Mouse (Mus musculus): Measurements from ENCODE around the gene Tnc. TPM values are rescaled to one million over a fixed set of nuclear protein-coding genes. Genes with fewer than 3 reads are reported as not detected.
A peak's percentile ranks its signal among the peaks of the same experiment; 100 is the strongest.

Tnc gene
- polyA plus RNA-seq, 1 experiment from 2014 or later = 13.8 TPM

DNA sequence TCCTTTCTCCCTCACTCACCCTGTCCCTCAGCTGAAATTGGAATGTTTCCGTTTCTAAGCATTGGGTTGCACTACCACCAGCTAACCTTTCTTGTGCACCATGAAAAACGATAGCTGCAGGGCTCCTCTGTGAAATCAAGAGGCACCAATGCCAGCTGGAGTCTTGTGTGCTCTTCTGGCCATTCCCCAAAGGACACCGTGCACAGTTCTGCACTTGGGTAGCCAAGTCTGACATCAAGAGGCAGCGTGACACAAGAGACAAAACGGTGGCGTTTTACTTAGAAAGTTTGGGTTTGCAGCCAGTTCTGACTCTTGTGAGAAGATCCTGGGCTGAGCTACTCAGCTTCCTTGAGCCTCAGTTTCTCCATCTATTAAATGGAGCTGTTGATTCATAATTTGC, 3.4 kb downstream of the Tnc start:
- no peak overlapping the region for H3K4me3 ChIP-seq (ENCODE audit: low read depth, low read length)
- H3K9ac ChIP-seq (replicated peaks; ENCODE audit: low read length) = no peak overlapping the region
- no peak overlapping the region for H3K27ac ChIP-seq (replicated peaks; ENCODE audit: low read depth, low read length)
- H3K9me3 ChIP-seq (replicated peaks; ENCODE audit: control insufficient read depth, low read length) = no peaks in the 10 kb centered on the region
- no peak overlapping the region for H3K4me2 ChIP-seq (ENCODE audit: low read depth, low read length)
- no peaks in the 10 kb centered on the region for H3K27me3 ChIP-seq (ENCODE audit: control insufficient read depth, insufficient read depth, low read length)
- DNase-seq (ENCODE audit: low spot score) (no peak), ATAC-seq (replicated peaks; ENCODE audit: insufficient number of reproducible peaks, low FRiP score, low TSS enrichment, low read depth) (no peak)
- no peaks in the 10 kb centered on the region; the same call in 1 of the 2 replicates for H3K4me1 ChIP-seq (ENCODE audit: control insufficient read depth, insufficient read depth, low read length)
- 70% methylated on average over 6 of the region's 6 CpGs for WGBS
- no peaks in the 10 kb centered on the region for H3K36me3 ChIP-seq (replicated peaks; ENCODE audit: control insufficient read depth, insufficient read depth, low read depth, low read length)

DNA sequence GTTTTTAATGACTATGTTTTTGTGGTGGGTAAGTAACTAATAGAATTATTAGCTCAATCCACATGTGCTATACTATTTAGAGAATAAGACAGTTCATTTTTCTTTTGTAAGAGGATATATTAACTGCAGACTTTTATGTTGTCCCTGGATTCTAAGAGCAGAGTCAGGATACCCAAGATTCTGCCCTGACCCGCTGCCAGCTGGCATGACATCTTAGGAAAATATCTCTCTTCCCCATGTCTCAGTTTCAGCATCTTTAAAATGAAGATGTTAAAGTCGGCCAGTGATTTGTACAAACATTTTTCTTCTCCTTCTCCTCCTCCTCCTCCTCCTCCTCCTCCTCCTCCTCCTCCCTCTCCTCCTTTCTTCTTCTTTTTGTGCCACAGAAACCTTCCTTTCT, 7.7 kb downstream of the Tnc start:
- H3K9me3 ChIP-seq (replicated peaks; ENCODE audit: control insufficient read depth, low read length) = no peaks in the 10 kb centered on the region
- no peak overlapping the region for H3K4me2 ChIP-seq (ENCODE audit: low read depth, low read length)
- ATAC-seq (replicated peaks; ENCODE audit: insufficient number of reproducible peaks, low FRiP score, low TSS enrichment, low read depth) (no peak), DNase-seq (ENCODE audit: low spot score) (no peak)
- no peak overlapping the region for H3K9ac ChIP-seq (replicated peaks; ENCODE audit: low read length)
- H3K36me3 ChIP-seq (replicated peaks; ENCODE audit: control insufficient read depth, insufficient read depth, low read depth, low read length) = no peaks in the 10 kb centered on the region
- no peak overlapping the region for H3K4me3 ChIP-seq (ENCODE audit: low read depth, low read length)
- H3K27me3 ChIP-seq (ENCODE audit: control insufficient read depth, insufficient read depth, low read length) = no peaks in the 10 kb centered on the region
- H3K27ac ChIP-seq (replicated peaks; ENCODE audit: low read depth, low read length) = no peak overlapping the region
- no peaks in the 10 kb centered on the region for H3K4me1 ChIP-seq (ENCODE audit: control insufficient read depth, insufficient read depth, low read length)
- 89% methylated on average over 2 of the region's 2 CpGs for WGBS

DNA sequence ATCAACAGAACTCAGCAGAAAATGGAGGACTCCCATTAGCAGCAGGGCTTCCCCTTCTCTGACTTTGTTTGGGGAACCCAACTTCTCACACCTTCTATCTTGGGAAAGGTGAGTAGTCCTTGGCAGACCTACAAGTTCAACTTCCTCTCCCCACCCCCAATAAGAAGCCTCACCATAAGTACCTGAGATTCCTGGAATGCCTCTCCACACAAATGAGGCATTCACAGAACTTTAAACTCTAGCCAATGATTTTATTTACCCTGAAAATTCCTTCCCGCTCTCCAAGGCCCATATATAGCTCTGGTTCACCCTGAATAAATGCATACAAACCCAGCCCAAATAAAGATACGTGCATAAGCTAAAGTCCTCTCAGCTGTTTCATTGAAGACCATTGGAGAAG, 9.3 kb downstream of the Tnc start:
- H3K36me3 ChIP-seq (replicated peaks; ENCODE audit: control insufficient read depth, insufficient read depth, low read depth, low read length) = no peaks in the 10 kb centered on the region
- 81% methylated on average over 2 of the region's 2 CpGs for WGBS

DNA sequence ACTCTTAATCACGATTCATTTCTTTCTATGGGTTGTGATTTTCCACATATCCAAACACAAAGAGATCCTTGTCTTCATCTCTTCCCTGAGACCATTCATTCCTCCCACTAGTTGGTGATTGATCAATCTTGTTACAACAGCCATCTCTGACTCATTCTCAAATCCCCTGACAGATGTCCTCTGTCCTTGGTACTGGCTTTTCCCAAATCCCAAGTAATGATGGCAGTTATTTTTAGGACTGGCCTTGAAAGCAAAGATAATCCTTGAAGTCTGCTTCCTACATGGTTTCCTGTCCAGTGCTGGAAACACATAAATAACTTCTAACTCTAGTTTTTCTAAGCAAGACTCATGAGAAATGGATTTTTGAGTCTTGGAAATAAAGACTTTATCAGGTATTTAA, 12.1 kb downstream of the Tnc start:
- Histone ChIP-seq H3K4me2 (ENCODE audit: low read depth, low read length) (no peak overlapping the region), H3K4me3 (ENCODE audit: low read depth, low read length) (no peak overlapping the region), H3K27ac (replicated peaks; ENCODE audit: low read depth, low read length) (no peak overlapping the region), H3K4me1 (ENCODE audit: control insufficient read depth, insufficient read depth, low read length) (no peaks in the 10 kb centered on the region), H3K9me3 (replicated peaks; ENCODE audit: control insufficient read depth, low read length) (no peaks in the 10 kb centered on the region), H3K36me3 (replicated peaks; ENCODE audit: control insufficient read depth, insufficient read depth, low read depth, low read length) (no peaks in the 10 kb centered on the region), H3K27me3 (ENCODE audit: control insufficient read depth, insufficient read depth, low read length) (no peaks in the 10 kb centered on the region), H3K9ac (replicated peaks; ENCODE audit: low read length) (no peak overlapping the region)
- ATAC-seq (replicated peaks; ENCODE audit: insufficient number of reproducible peaks, low FRiP score, low TSS enrichment, low read depth) = no peak
- DNase-seq (ENCODE audit: low spot score) = no peak
- WGBS = 68% methylated on average over 1 of the region's 1 CpGs

More for the DNA sequence above, 9.3 kb downstream of the Tnc start:
- Histone ChIP-seq H3K4me3 (ENCODE audit: low read depth, low read length) (no peak overlapping the region), H3K27me3 (ENCODE audit: control insufficient read depth, insufficient read depth, low read length) (no peaks in the 10 kb centered on the region), H3K4me1 (ENCODE audit: control insufficient read depth, insufficient read depth, low read length) (no peaks in the 10 kb centered on the region), H3K27ac (replicated peaks; ENCODE audit: low read depth, low read length) (no peak overlapping the region), H3K4me2 (ENCODE audit: low read depth, low read length) (no peak overlapping the region), H3K9ac (replicated peaks; ENCODE audit: low read length) (no peak overlapping the region), H3K9me3 (replicated peaks; ENCODE audit: control insufficient read depth, low read length) (no peaks in the 10 kb centered on the region)
- ATAC-seq (replicated peaks; ENCODE audit: insufficient number of reproducible peaks, low FRiP score, low TSS enrichment, low read depth) (no peak), DNase-seq (ENCODE audit: low spot score) (no peak)

- DNase-seq (ENCODE audit: low spot score) = no peak
- no peaks in the 10 kb centered on the region for H3K9me3 ChIP-seq (replicated peaks; ENCODE audit: control insufficient read depth, low read length)
- H3K36me3 ChIP-seq (replicated peaks; ENCODE audit: control insufficient read depth, insufficient read depth, low read depth, low read length) = no peaks in the 10 kb centered on the region
- no peak overlapping the region for H3K4me3 ChIP-seq (ENCODE audit: low read depth, low read length)
- no peak for ATAC-seq (replicated peaks; ENCODE audit: insufficient number of reproducible peaks, low FRiP score, low TSS enrichment, low read depth)
- no peak overlapping the region for H3K27ac ChIP-seq (replicated peaks; ENCODE audit: low read depth, low read length)
- WGBS = 66% methylated on average over 2 of the region's 2 CpGs
- no peak overlapping the region for H3K4me2 ChIP-seq (ENCODE audit: low read depth, low read length)
- H3K27me3 ChIP-seq (ENCODE audit: control insufficient read depth, insufficient read depth, low read length) = no peaks in the 10 kb centered on the region
- no peaks in the 10 kb centered on the region for H3K4me1 ChIP-seq (ENCODE audit: control insufficient read depth, insufficient read depth, low read length)
- no peak overlapping the region for H3K9ac ChIP-seq (replicated peaks; ENCODE audit: low read length)
These were observed 13.6 kb downstream of the Tnc start for GRCm38 (mm10) chr4:64033191-64033590.

- Histone ChIP-seq H3K4me3 (ENCODE audit: low read depth, low read length) (no peak overlapping the region), H3K36me3 (replicated peaks; ENCODE audit: control insufficient read depth, insufficient read depth, low read depth, low read length) (no peaks in the 10 kb centered on the region), H3K9ac (replicated peaks; ENCODE audit: low read length) (no peak overlapping the region), H3K9me3 (replicated peaks; ENCODE audit: control insufficient read depth, low read length) (no peaks in the 10 kb centered on the region), H3K4me1 (ENCODE audit: control insufficient read depth, insufficient read depth, low read length) (no peaks in the 10 kb centered on the region), H3K27me3 (ENCODE audit: control insufficient read depth, insufficient read depth, low read length) (no peaks in the 10 kb centered on the region), H3K27ac (replicated peaks; ENCODE audit: low read depth, low read length) (no peak overlapping the region), H3K4me2 (ENCODE audit: low read depth, low read length) (no peak overlapping the region)
- no peak for ATAC-seq (replicated peaks; ENCODE audit: insufficient number of reproducible peaks, low FRiP score, low TSS enrichment, low read depth)
- WGBS = 24% methylated on average over 1 of the region's 1 CpGs
- DNase-seq (ENCODE audit: low spot score) = peak; percentile 76
These were observed 17.3 kb downstream of the Tnc start for GRCm38 (mm10) chr4:64029486-64029885.

- 60% methylated on average over 6 of the region's 6 CpGs for WGBS
- no peak for ATAC-seq (replicated peaks; ENCODE audit: insufficient number of reproducible peaks, low FRiP score, low TSS enrichment, low read depth)
These were observed 21.2 kb downstream of the Tnc start for GRCm38 (mm10) chr4:64025591-64025990.

DNA sequence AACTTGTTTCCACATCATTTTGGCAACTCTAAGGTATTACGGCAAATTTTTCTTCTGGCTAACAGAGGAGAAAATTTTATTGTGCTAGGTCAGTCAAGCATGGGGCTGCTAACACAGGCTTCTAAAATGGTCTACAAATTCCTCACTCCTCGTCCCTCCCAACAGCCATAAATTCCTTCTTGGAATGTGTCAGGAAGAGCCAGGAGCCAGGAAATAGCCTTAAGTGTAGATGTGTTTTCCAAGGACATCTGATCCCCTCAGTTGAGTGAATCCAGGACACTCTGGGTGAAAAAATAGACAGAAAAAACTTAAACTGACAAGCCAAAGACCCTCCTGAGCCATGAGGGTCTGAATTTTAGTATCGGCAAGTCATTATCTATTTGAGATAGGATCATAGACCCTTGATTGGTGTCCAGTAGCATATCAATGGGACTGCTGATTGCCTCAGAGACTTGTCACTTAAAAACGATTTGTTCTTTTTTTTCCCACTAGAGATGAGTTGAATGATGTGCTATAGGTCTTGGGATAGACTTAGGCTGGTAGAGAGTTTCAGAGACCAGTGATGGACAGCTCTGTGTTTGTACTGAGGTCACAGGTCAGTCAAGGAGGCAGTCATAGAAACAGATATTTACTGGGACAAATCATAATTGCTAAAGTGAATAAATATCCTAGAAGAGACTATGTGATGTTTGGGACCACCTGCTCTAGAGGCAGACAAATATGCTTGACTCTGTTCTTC, 22.6 kb downstream of the Tnc start:
- H3K4me2 ChIP-seq (ENCODE audit: low read depth, low read length) = no peak overlapping the region
- H3K4me3 ChIP-seq (ENCODE audit: low read depth, low read length) = no peak overlapping the region
- no peaks in the 10 kb centered on the region for H3K27me3 ChIP-seq (ENCODE audit: control insufficient read depth, insufficient read depth, low read length)
- no peaks in the 10 kb centered on the region for H3K36me3 ChIP-seq (replicated peaks; ENCODE audit: control insufficient read depth, insufficient read depth, low read depth, low read length)
- no peak overlapping the region for H3K27ac ChIP-seq (replicated peaks; ENCODE audit: low read depth, low read length)
- DNase-seq (ENCODE audit: low spot score) = no peak
- H3K9ac ChIP-seq (replicated peaks; ENCODE audit: low read length) = no peak overlapping the region
- H3K9me3 ChIP-seq (replicated peaks; ENCODE audit: control insufficient read depth, low read length) = no peaks in the 10 kb centered on the region
- WGBS = 72% methylated on average over 4 of the region's 4 CpGs
- no peak for ATAC-seq (replicated peaks; ENCODE audit: insufficient number of reproducible peaks, low FRiP score, low TSS enrichment, low read depth)
- H3K4me1 ChIP-seq (ENCODE audit: control insufficient read depth, insufficient read depth, low read length) = no peaks in the 10 kb centered on the region

More at GRCm38 (mm10) chr4:64025591-64025990, 21.2 kb downstream of the Tnc start:
- H3K4me3 ChIP-seq (ENCODE audit: low read depth, low read length) = no peak overlapping the region
- H3K27ac ChIP-seq (replicated peaks; ENCODE audit: low read depth, low read length) = no peak overlapping the region
- H3K27me3 ChIP-seq (ENCODE audit: control insufficient read depth, insufficient read depth, low read length) = no peaks in the 10 kb centered on the region
- H3K9me3 ChIP-seq (replicated peaks; ENCODE audit: control insufficient read depth, low read length) = no peaks in the 10 kb centered on the region
- H3K4me1 ChIP-seq (ENCODE audit: control insufficient read depth, insufficient read depth, low read length) = no peaks in the 10 kb centered on the region
- H3K9ac ChIP-seq (replicated peaks; ENCODE audit: low read length) = no peak overlapping the region
- no peaks in the 10 kb centered on the region for H3K36me3 ChIP-seq (replicated peaks; ENCODE audit: control insufficient read depth, insufficient read depth, low read depth, low read length)
- DNase-seq (ENCODE audit: low spot score) = peak; percentile 39
- H3K4me2 ChIP-seq (ENCODE audit: low read depth, low read length) = no peak overlapping the region

Data from embryonic facial prominence, embryonic 11.5 days (tissue).